Mouse (Mus musculus): ENCODE measurements around the gene 1520401A03Rik. TPM values are rescaled to one million over a fixed set of nuclear protein-coding genes. Genes with fewer than 3 reads are reported as not detected.

The 1520401A03Rik gene
- total and polyA plus RNA-seq, 3 experiments = 0.08 TPM; not detected in 2

DNA sequence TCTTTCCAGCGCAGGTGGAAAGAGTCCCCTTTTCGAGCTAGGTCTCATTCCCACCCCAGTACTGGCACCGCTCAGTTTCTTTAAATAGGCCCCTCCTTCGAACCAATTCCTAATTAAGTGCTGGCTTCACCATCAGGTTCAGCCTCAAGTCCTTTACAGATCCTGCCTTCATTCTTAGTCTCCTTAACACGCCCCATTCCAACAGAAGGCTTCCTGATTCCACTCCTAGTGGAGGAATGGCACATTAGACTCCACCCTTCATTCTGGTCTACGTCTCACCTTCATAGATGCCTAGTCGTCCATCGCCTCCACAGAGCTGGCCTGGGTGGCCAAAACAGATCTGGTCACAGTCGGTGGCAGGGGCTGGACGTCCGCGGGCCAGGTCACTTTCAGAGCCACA lies 20.4 kb upstream of the 1520401A03Rik start:
- H3K36me3 ChIP-seq (replicated peaks in 1 of 2; ENCODE audit: control insufficient read depth in 1 of 2, insufficient read depth in 1 of 2, low read length in 1 of 2) = no peaks in the 10 kb centered on the region
- H3K4me3 ChIP-seq (replicated peaks in 1 of 3; ENCODE audit: low read depth in 2 of 3, low read length in 2 of 3, poor library complexity in 1 of 3) = no peak overlapping the region
- no peaks in the 10 kb centered on the region for H3K9me3 ChIP-seq (replicated peaks; ENCODE audit: low read length)
- in situ Hi-C loops (cut with MboI; ENCODE audit: low pct_ligation_motif_present, low pct_unique_long_range_greater_than_20kb, low sequenced_read_pairs) (no loop called here), dilution Hi-C loops (cut with MboI; ENCODE audit: extremely low pct_ligation_motif_present, extremely low pct_unique_long_range_greater_than_20kb, low sequenced_read_pairs) (no loop called here)
- no peak for TF ChIP-seq E2F4 (IDR thresholded peaks at IDR 0.05; ENCODE audit: insufficient replicate concordance, low read depth, low read length)
- TF ChIP-seq MEF2A (IDR thresholded peaks at IDR 0.05; ENCODE audit: borderline replicate concordance, low read depth, low read length) = no peak
- TF ChIP-seq USF2 (conservative IDR thresholded peaks at IDR 0.05; ENCODE audit: low read depth, low read length) = no peak
- peaks cover 29 to 47% of the 10 kb centered on the region in 2 experiments for H3K4me1 ChIP-seq (ENCODE audit: control insufficient read depth in 1 of 2, insufficient read depth in 2 of 2)
- H3K9ac ChIP-seq (ENCODE audit: insufficient read depth, low read depth) = no peak overlapping the region
- no peak for DNase-seq (ENCODE audit: extremely low read depth)
- no peak overlapping the region for H3K4me2 ChIP-seq (ENCODE audit: insufficient read depth, low read depth, poor library complexity, severe bottlenecking)
- no peak overlapping the region for H3K27ac ChIP-seq (ENCODE audit: insufficient read depth, low read depth)
- H3K79me2 ChIP-seq (replicated peaks; ENCODE audit: control insufficient read depth, extremely low read depth, insufficient read depth, poor library complexity, severe bottlenecking) = no peaks in the 10 kb centered on the region
- peaks cover 73% of the 10 kb centered on the region for H3K27me3 ChIP-seq (replicated peaks)

DNA sequence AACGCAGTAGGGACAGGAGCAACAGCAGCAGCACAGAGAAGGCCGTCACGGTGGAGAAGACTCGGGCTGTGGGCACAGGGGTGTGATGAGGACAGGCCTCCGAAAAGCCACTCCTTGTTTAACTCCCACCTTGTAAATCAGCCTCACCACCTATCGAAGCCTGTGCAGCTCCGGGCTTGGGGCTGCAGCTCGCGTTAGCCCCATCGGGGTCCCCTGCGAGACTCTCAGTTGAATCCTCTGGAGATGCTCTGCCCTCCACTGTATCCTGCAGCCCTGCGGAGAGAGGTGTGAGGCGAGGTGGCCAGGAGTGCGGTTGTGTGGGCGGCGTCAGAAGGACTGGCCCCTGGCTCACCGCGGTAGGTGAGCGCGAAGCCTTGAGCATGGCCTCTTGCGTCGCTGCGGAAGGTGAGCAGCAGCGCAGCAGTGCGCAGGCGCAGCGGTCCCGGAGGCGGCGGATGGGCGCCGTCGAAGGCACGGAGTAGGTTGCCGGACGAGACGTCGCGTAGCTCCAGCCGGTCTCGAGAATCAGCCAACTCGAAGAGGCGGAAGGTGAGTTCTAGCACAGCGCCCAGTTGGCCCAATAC lies 19.7 kb upstream of the 1520401A03Rik start:
- no peak overlapping the region for H3K27ac ChIP-seq (ENCODE audit: insufficient read depth, low read depth)
- H3K4me2 ChIP-seq (ENCODE audit: insufficient read depth, low read depth, poor library complexity, severe bottlenecking) = no peak overlapping the region
- H3K27me3 ChIP-seq (replicated peaks) = peaks cover 73% of the 10 kb centered on the region
- DNase-seq (ENCODE audit: extremely low read depth) = no peak
- TF ChIP-seq ELF1 (IDR thresholded peaks at IDR 0.05; ENCODE audit: low read depth, low read length) (no peak), JUND (conservative IDR thresholded peaks at IDR 0.05; ENCODE audit: low read depth, low read length) (no peak), TCF12 (IDR thresholded peaks at IDR 0.05; ENCODE audit: low read depth, low read length) (no peak), SMC3 (IDR thresholded peaks at IDR 0.05; ENCODE audit: low read depth, low read length) (no peak), PAX5 (IDR thresholded peaks at IDR 0.05; ENCODE audit: low read length) (no peak), RAD21 (IDR thresholded peaks at IDR 0.05; ENCODE audit: low read depth, low read length) (no peak), MAX (IDR thresholded peaks at IDR 0.05; ENCODE audit: low read length) (no peak), TBP (conservative IDR thresholded peaks at IDR 0.05; ENCODE audit: low read depth, low read length) (no peak), ZMIZ1 (IDR thresholded peaks at IDR 0.05; ENCODE audit: low read depth, low read length) (no peak), BHLHE40 (IDR thresholded peaks at IDR 0.05; ENCODE audit: low read depth, low read length) (no peak), ZC3H11A (IDR thresholded peaks at IDR 0.05; ENCODE audit: low read depth, low read length) (no peak), MAZ (IDR thresholded peaks at IDR 0.05; ENCODE audit: low read depth, low read length) (no peak), CHD2 (IDR thresholded peaks at IDR 0.05; ENCODE audit: low read length) (no peak), SIN3A (IDR thresholded peaks at IDR 0.05; ENCODE audit: low read length) (no peak), EP300 (IDR thresholded peaks at IDR 0.05; ENCODE audit: low read length) (no peak), IRF4 (IDR thresholded peaks at IDR 0.05; ENCODE audit: low read depth, low read length) (no peak), MEF2A (IDR thresholded peaks at IDR 0.05; ENCODE audit: borderline replicate concordance, low read depth, low read length) (no peak), CTCF (conservative IDR thresholded peaks at IDR 0.05 in 1 of 2, IDR thresholded peaks at IDR 0.05 in 1 of 2; ENCODE audit: low read depth in 2 of 2, low read length in 2 of 2) (no peak), ZKSCAN1 (IDR thresholded peaks at IDR 0.05; ENCODE audit: borderline replicate concordance, low read depth, low read length) (no peak)
- dilution Hi-C loops (cut with MboI; ENCODE audit: extremely low pct_ligation_motif_present, extremely low pct_unique_long_range_greater_than_20kb, low sequenced_read_pairs) (no loop called here), in situ Hi-C loops (cut with MboI; ENCODE audit: low pct_ligation_motif_present, low pct_unique_long_range_greater_than_20kb, low sequenced_read_pairs) (no loop called here)
- H3K9ac ChIP-seq (ENCODE audit: insufficient read depth, low read depth) = no peak overlapping the region
- H3K79me2 ChIP-seq (replicated peaks; ENCODE audit: control insufficient read depth, extremely low read depth, insufficient read depth, poor library complexity, severe bottlenecking) = no peaks in the 10 kb centered on the region
- H3K36me3 ChIP-seq (replicated peaks in 1 of 2; ENCODE audit: control insufficient read depth in 1 of 2, insufficient read depth in 1 of 2, low read length in 1 of 2) = peaks cover 0 to 5% of the 10 kb centered on the region in 2 experiments
- H3K4me1 ChIP-seq (ENCODE audit: control insufficient read depth in 1 of 2, insufficient read depth in 2 of 2) = peaks cover 24 to 41% of the 10 kb centered on the region in 2 experiments
- no peak overlapping the region for H3K4me3 ChIP-seq (replicated peaks in 1 of 3; ENCODE audit: low read depth in 2 of 3, low read length in 2 of 3, poor library complexity in 1 of 3)
- no peaks in the 10 kb centered on the region for H3K9me3 ChIP-seq (replicated peaks; ENCODE audit: low read length)

Data from CH12.LX (cell line).